Mouse (Mus musculus) kidney, adult 9 months (tissue): ENCODE results near the gene Gm10570.
A peak's percentile ranks its signal among the peaks of the same experiment; 100 is the strongest.

Experiments used
- DNase-seq: peaks from one replicate; pipeline ENCODE4 v3.0.0; 2022

Gene Gm10570

DNA sequence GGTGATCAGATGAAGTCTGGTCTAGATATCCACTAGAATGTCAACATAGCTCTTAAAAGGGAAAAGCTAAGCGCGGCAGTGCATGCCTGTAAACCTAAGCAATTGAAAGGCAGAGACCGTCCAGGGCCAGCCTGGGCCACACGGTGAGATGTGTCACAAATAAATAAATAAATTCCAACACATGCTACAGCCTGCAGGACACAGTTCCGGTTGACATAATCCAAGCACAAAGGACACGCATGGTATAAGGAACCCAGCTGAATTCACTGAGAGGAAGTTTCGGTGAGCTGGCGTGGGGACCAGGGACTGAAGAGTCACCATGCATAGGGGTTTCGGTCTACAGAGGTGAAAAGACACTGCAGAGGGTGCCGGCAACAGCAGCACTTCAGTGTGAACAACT, 39.7 kb downstream of the Gm10570 start:
- no peak for DNase-seq

- DNase-seq: peak; percentile 85
Observed at GRCm38 (mm10) chr4:130267069-130267468, 41.4 kb downstream of the Gm10570 start.

- DNase-seq: peak; percentile 26
Observed at GRCm38 (mm10) chr4:130266601-130267000, 41.9 kb downstream of the Gm10570 start.

GRCm38 (mm10) chr4:130264698-130265349, 43.6 kb downstream of the Gm10570 start:
- DNase-seq: peak; percentile 71

DNA sequence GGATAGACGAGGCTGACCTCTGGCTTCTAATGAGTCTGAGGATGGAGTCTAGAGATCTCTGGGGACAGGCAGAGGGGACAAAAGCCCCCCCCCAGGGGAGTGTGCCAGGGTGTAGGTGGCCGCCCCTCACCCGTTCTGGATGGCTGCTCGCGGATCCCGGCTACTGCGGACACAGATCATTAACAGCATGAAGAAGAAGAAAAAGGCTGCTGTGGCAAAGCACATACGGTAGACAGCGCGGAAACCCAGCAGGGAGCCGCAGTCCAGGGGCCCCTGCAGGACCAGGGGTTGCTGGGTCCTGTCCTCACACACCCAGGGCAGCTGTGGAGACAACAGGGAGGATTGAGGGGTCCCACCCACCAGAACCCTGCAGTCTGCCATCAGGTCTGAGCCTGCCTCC, 44.3 kb downstream of the Gm10570 start:
- no peak for DNase-seq

DNA sequence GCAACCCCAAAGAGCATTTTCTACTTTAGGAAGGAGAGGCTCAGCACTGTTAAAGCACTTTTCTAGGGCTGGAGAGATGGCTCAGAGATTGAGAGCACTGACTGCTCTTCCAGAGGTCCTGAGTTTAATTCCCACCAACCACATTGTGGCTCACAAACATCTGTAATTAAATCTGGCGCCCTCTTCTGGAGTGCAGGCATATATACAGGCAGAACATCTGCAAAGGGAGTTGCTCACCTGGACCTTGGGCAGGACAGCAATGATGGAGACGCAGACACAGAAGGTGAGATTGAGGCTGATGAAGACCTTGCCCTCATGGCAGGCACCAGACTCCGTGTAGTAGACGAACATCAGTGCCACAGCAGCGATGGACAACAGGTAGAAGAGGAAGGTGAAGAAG, 48.1 kb downstream of the Gm10570 start:
- peak; percentile 24 for DNase-seq
